7 mouse cellular contexts compared by ENCODE assay signal in the genomic region with DNA sequence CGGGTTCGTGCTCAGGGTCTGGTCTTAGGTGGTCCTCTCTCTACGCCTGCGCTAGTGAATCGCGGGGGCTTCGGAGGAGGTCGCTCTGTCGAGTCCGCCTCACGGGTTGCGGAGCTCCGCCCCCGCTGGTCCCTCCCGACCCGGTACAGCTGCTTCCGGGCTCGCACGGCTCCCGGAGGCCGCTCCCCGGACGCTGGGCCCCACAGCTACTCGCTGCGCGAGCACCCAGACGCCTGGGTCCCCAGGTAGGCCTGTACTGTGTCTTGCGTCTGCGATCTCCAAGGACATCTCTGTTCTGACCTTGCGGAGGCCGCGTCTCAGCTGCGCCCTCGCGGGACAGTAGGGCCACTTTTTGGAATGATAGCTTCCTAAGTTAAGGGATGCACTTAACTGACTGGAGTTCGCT. TPM values are rescaled to one million over a fixed set of nuclear protein-coding genes. Genes with fewer than 3 reads are reported as not detected.
DNase-seq lines count a peak whose midpoint lies in the region; ATAC-seq and TF ChIP-seq lines count a peak whose summit lies in the region.

Gene D17H6S53E (plus strand): TSS at position 168 of the 406 bp plus-strand sequence.

- intact Hi-C loops in gastrocnemius, postnatal 14 days (cut with DNase I; ENCODE audit: low total_unique reads): no loop called here
- intact Hi-C loops in left cerebral cortex, postnatal 36 days (cut with DNase I): no loop called here

- peak; percentile 69 for ATAC-seq in inflammation-experienced regulatory T-cells, adult 6 months

- TF ChIP-seq POLR2A in cortical plate, adult 2 months (IDR thresholded peaks at IDR 0.05; ENCODE audit: extremely low read depth, insufficient read depth, low read length): no peak

- TF ChIP-seq CTCF in cortical plate, adult 2 months (IDR thresholded peaks at IDR 0.05; ENCODE audit: extremely low read depth, insufficient read depth, low read length): no peak

- peaks cover 3% of the 10 kb centered on the region; the same call in 1 of the 2 replicates for H3K4me1 ChIP-seq in cortical plate, adult 2 months (ENCODE audit: control insufficient read depth, insufficient read depth, low read length)

- peak within 1 kb of the TSS; percentile 75 for H3K27ac ChIP-seq in cortical plate, adult 2 months (ENCODE audit: insufficient read depth, low read length)

- peak; percentile 86 to 94 for DNase-seq in adrenal gland, adult (ENCODE audit: inconsistent age in 2 of 2, low spot score in 1 of 2)
- DNase-seq in gastrocnemius, postnatal 14 days: peak; percentile 80
- peak; percentile 69 to 78 for DNase-seq in left cerebral cortex, postnatal 36 days (ENCODE audit: low spot score in 2 of 2)
- peak; percentile 72 for DNase-seq in mesoderm, embryonic 11.5 days (ENCODE audit: low read depth, low spot score)
- peak; percentile 61 to 67 for DNase-seq in right cerebral cortex, postnatal 36 days (ENCODE audit: low spot score in 2 of 2)

- peak within 1 kb of the TSS; percentile 69 for H3K4me3 ChIP-seq in cortical plate, adult 2 months (ENCODE audit: insufficient read depth, low read length)

RNA-seq across cellular contexts. Expression of gene D17H6S53E, which starts in this region (rescaled TPM):
- 9.6 and 10.3 TPM in 2 replicates for polyA plus RNA-seq in cortical plate, adult 2 months (2012; rRNA removed)
- 10 to 100 TPM; 14.4 to 16.1 TPM for total RNA-seq in gastrocnemius, postnatal 14 days (2021)
- 10 to 100 TPM; 20.0 to 27.1 (median 25.1) TPM for polyA plus RNA-seq in inflammation-experienced regulatory T-cells, adult 6 months (2017; shearing (Covaris generic))
- total RNA-seq in left cerebral cortex, postnatal 36 days (2021): 10 to 100 TPM; 26.7 to 31.0 TPM

Comparison
In these comparisons a context has a peak if more than half of its experiments do, and no peak if none do; other contexts are left out.
1. Peak in every context shown above with its lines: DNase-seq, ATAC-seq, H3K4me3 ChIP-seq and H3K27ac ChIP-seq.